Mouse (Mus musculus): ENCODE data around the gene Rev3l. TPM values are rescaled to one million over a fixed set of nuclear protein-coding genes. Genes with fewer than 3 reads are reported as not detected.
"Not testable (repeated sequence)": the region's sequence is repeated elsewhere in the genome, so short reads cannot be mapped to it uniquely, and the experiment has no call there.

Rev3l gene
- polyA plus RNA-seq, 1 experiment from 2014 or later = 23.7 TPM

GRCm38 (mm10) chr10:39912616-39913015 lies 180.7 kb downstream of the Rev3l start:
- no peak for ATAC-seq (ENCODE audit: low FRiP score)

GRCm38 (mm10) chr10:39924556-39924955 lies 192.6 kb downstream of the Rev3l start:
- H3K9ac ChIP-seq (ENCODE audit: low read depth, low read length); H3K36me3 ChIP-seq (ENCODE audit: control insufficient read depth, insufficient read depth, low read length); H3K9me3 ChIP-seq (ENCODE audit: control insufficient read depth, low read length); ATAC-seq (ENCODE audit: low FRiP score); H3K27me3 ChIP-seq (ENCODE audit: control insufficient read depth, insufficient read depth, low read length); H3K4me1 ChIP-seq (replicated peaks; ENCODE audit: control insufficient read depth, insufficient read depth, low read length); DNase-seq (ENCODE audit: low spot score); H3K4me2 ChIP-seq (replicated peaks; ENCODE audit: low read depth, low read length); H3K4me3 ChIP-seq (ENCODE audit: low read depth, low read length); H3K27ac ChIP-seq (ENCODE audit: low read depth, low read length): not testable (repeated sequence)
- WGBS = 75% methylated on average over 8 of the region's 8 CpGs

More at GRCm38 (mm10) chr10:39912616-39913015, 180.7 kb downstream of the Rev3l start:
- DNase-seq (ENCODE audit: low spot score) = no peak
- H3K27ac ChIP-seq (ENCODE audit: low read depth, low read length) = no peak overlapping the region
- H3K4me1 ChIP-seq (replicated peaks; ENCODE audit: control insufficient read depth, insufficient read depth, low read length) = no peaks in the 10 kb centered on the region
- H3K9ac ChIP-seq (ENCODE audit: low read depth, low read length) = no peak overlapping the region
- H3K4me3 ChIP-seq (ENCODE audit: low read depth, low read length) = no peak overlapping the region
- no peaks in the 10 kb centered on the region for H3K27me3 ChIP-seq (ENCODE audit: control insufficient read depth, insufficient read depth, low read length)
- H3K4me2 ChIP-seq (replicated peaks; ENCODE audit: low read depth, low read length) = no peak overlapping the region
- no peaks in the 10 kb centered on the region for H3K9me3 ChIP-seq (ENCODE audit: control insufficient read depth, low read length)
- no peaks in the 10 kb centered on the region for H3K36me3 ChIP-seq (ENCODE audit: control insufficient read depth, insufficient read depth, low read length)

Other genes starting within 250 kb of the Rev3l start
- gene Traf3ip2, start 119.2 kb upstream of the Rev3l start, polyA plus RNA-seq (2014; fragmentation: Nextera tagmentation; extraction: Ambion mirVana) = 5.6 and 7.2 TPM in 2 replicates
- 3.8 and 4.1 TPM in 2 replicates for gene Mfsd4b4, start 167.1 kb downstream of the Rev3l start, polyA plus RNA-seq (2014; fragmentation: Nextera tagmentation; extraction: Ambion mirVana)
- gene Mfsd4b2, start 194.8 kb downstream of the Rev3l start, polyA plus RNA-seq (2014; fragmentation: Nextera tagmentation; extraction: Ambion mirVana) = not detected in 2 replicates
- gene Mfsd4b3, start 228.0 kb downstream of the Rev3l start, polyA plus RNA-seq (2014; fragmentation: Nextera tagmentation; extraction: Ambion mirVana) = 0.11 TPM in 1 of 2 replicates, not detected in the other